Mouse (Mus musculus): ENCODE measurements around the gene Nup188. TPM values are rescaled to one million over a fixed set of nuclear protein-coding genes. Genes with fewer than 3 reads are reported as not detected.

Gene Nup188
- total RNA-seq, 2 experiments from 2014 or later: 12.1 to 19.3 TPM

DNA sequence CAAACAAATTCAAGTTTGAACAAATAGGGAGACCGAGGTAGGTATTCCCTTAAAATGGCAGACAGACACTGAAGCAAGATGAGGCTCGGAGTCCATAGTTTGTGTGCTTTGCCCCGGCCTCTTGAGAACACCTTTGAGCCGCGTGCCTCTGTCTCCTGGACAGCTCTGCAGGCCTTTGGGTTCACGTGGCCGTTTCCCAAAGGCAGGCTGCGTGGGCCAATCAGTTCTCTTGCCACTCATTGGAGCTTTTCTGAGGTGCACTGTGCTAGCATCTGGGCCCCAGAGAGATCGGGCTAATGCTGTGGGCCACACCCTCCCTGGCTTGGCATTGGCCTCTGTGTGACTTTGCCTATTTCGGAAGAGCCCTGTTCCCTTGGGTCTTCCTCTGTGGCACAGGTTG lies 89.7 kb downstream of the Nup188 start:
- ATAC-seq (replicated peaks; ENCODE audit: low FRiP score, poor library complexity, severe bottlenecking): no peak

DNA sequence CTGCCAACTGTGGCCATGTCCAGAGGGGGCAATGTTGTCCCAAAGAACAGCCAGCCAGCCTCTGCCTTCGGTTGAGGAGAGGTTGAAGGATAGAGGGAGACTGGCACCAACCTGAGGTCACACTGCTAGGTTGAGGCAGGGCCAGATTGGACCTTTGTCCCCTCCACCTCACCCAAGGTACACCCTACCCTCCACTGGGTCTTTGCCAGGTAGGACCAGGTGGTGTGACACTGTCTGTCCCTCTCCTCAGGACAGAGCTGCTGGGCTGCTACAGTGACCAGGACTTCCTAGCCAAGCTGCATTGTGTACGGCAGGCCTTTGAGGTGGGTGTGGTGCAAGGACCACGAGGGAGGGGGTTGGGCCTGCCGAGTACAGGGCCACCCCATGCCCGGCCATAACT lies 91.5 kb downstream of the Nup188 start:
- ATAC-seq (replicated peaks; ENCODE audit: low FRiP score, poor library complexity, severe bottlenecking): no peak

DNA sequence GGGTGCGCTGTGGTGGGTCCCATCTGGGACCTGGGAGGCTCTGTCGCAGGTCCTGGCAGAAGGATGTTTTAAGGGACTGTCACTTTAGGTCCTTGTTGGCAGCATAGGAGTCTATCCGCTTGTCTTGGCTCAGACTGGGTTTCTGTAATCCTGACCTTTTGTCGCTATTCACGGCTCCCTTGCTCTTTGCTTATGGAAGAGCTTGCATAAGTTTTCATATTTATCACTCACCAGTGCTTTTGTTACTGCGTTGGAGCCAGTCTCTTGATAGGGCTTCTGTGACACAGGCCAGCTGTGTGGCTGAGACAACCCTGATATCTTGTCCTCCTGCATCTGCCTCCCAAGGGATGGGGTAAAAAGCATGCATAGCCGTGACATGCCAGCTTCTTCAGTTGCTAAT lies 93.1 kb downstream of the Nup188 start:
- ATAC-seq (replicated peaks; ENCODE audit: low FRiP score, poor library complexity, severe bottlenecking): no peak

DNA sequence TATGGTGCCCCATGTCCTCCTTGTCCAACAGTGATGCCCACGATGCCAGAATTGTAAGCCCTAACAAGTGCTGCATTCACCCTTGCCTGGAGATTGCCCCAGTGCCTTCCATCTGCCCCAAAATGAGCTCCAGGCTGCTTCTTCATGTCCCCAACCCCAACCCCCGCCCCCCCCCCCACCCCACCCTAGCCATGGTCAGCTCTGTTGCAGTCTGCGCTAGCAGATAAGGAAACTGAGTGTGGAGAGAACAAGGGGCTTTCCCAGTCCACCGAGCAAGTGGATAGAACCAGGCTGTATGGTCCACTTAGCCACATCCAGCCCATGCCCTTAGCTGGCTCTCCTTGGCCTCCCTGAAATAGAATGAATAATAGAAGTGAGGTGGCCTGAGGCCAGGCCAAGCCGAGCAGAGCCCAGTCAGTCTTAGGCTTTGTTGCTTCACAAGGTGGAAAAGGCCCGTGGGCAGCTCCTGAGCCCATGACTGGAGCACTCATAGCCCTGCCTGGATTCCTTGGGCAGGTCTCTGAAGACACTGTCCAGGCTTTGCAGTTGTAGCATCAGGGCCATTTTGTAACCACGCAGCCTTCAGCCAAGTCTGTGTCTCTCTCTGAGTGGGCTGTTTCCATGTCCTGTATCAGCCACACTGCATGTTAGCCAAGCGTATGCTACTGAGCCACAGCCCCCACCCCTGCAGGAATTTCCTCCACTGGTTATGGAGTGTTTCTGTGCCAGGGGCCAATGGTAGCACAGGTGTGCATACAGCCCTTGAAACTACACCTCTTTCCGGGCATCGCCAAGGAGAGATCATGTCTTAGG lies 94.6 kb downstream of the Nup188 start:
- no peak for ATAC-seq (replicated peaks; ENCODE audit: low FRiP score, poor library complexity, severe bottlenecking)

DNA sequence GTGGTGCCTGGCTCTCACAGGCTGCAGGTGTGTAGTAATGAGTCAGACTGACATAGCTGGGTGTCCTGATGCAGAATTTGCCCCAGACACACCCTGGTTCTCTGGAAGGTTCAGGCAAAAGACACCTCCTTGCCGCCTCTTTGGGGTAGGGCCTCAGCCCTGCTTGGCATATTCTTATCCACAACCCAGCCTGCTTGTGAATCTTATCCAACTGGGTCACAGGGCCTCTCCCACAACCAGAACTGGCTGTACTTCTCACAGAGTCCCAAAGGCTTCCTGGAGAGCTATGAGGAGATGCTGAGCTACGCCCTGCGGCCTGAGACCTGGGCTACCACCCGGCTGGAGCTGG lies 95.2 kb downstream of the Nup188 start:
- peak; percentile 68 for ATAC-seq (replicated peaks; ENCODE audit: low FRiP score, poor library complexity, severe bottlenecking)

DNA sequence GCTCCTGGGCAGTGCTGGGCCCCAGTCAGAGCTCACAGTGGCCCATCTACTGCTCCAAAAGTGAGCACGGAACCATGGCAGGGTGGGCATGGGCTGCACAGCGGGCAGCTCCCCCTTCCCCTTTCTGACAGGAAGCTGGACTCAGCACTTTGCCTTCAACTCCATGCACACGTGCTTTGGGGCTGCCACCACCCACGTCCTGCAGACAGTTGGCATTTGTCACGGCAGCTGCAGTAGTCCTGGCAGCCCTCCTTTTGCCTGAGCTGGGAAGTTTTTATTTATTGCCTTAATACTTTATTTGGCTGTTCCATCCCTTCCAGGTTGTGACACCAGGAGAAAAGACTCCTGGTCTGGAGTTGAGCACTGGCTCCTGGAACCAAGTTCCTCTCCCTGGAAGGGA lies 98.6 kb downstream of the Nup188 start:
- no peak for ATAC-seq (replicated peaks; ENCODE audit: low FRiP score, poor library complexity, severe bottlenecking)

DNA sequence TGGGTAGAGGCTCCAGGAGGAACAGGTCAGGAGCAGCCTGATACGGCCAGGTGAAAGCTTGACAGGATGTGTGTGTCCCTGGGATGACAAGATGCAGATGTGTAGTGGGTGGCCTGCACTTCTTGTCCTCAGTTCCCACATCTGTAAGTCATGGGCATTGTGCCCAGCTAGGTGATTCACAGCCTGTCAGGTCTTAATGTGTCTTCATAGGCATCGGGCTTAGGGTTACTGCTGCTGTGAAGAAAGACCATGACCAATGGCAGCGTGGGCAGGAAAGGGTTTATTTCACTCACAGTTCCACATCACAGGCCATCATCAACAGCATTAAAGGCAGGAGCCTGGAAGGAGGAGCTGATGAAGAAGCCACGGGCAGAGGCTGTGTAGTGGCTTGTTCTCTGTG lies 99.4 kb downstream of the Nup188 start:
- no peak for ATAC-seq (replicated peaks; ENCODE audit: low FRiP score, poor library complexity, severe bottlenecking)

DNA sequence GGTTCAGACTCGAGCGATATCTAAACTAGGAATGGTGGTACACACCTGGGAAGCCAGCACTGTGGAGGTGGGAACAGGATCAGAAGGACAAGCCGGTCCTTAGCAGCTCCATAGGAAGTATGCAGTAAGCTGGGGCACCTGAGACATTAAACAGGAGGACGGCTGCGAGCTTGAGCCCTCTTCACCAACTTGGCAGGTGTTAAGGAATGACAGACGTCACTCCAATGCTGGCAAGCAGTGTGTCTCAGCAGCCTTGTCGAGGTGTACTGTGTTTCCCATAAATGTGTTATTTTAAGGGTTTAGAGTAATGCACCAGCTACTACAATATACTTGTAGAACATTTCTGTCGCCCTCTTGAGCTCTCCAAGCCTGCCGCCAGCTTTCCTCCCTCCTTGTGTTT lies 100.7 kb downstream of the Nup188 start:
- ATAC-seq (replicated peaks; ENCODE audit: low FRiP score, poor library complexity, severe bottlenecking): no peak

DNA sequence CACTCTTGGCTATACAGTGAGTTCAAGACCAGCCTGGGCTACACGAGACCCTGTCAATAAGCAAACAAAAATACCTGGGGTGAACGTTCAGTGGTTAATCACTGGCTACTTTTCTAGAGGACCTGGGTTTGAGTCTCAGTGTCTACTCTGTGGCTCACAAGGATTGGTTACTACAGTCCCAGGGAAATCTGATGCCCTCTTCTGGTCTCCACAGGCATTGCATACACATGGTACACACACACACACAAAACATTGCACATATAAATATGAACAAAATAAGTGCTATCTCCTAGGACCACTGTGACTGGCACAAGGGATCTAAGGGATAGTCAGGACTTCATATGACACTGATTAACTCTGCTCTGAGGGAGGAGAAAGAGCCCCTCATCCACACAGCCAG lies 102.8 kb downstream of the Nup188 start:
- no peak for ATAC-seq (replicated peaks; ENCODE audit: low FRiP score, poor library complexity, severe bottlenecking)

DNA sequence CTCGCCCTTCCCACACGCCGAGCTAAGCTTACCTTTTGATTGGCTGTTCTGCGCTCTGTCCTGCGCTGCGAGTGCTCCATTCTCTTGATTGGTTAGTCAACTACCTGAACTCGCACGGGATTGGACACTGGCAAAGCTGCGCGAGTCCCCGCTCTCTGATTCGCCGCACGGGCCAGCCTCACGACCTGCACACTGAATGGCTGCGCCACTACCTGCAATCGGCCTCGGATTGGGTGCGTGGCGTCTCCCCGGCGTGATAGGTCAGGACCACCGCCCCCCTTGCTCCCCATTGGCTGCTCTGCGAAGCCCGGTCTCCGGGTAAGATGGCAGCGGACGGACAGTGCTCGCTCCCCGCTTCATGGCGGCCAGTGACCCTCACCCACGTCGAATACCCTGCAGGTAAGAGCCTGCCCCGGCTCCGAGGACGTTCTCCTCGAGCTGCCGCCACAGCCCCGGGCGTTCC lies 105.9 kb downstream of the Nup188 start, which contains the start of gene Dolpp1:
Dolpp1 (plus strand) TSS at position 141 of the 463 bp plus-strand sequence.
- peak; percentile 93 for ATAC-seq (replicated peaks; ENCODE audit: low FRiP score, poor library complexity, severe bottlenecking)

DNA sequence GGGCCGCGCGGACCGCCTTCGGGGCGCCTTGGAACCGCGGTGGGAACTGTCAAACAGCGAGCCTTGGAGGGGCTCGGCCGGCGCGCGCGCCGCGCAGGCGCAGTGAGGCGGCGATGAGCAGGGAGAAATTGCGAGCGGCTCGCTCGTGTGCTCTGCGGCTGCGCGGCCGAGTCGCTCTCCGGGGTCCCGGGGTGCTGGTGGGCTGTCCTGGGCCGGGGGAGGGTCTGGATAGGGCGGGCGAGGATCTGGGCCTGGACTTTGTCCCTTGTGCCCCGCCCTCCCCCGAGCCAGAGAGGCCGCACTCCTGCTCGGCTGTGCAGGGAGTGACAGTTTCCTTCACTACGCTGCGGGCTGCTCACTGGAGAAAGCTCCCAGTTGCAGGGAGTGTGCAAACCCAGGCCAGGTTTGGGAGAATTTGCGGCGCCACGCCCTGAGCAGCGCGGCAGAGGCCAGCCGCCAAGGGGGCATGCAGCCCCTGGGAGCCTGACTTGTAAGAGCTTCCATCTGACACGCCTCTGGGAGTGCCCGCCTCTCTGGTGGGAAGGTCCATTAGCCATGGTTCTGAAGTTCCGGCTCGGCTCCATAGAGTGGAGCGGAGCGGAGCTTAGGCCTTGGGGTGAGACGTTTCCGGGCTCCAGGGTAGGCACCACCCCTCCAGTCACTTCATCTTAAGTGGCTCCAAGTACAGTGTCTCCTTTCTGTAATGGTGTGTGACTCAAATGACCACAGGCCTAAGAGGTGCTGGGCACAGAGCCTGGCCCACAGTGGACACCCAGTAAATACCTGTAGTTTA lies 106.6 kb downstream of the Nup188 start:
- ATAC-seq (replicated peaks; ENCODE audit: low FRiP score, poor library complexity, severe bottlenecking): peak; percentile 22

DNA sequence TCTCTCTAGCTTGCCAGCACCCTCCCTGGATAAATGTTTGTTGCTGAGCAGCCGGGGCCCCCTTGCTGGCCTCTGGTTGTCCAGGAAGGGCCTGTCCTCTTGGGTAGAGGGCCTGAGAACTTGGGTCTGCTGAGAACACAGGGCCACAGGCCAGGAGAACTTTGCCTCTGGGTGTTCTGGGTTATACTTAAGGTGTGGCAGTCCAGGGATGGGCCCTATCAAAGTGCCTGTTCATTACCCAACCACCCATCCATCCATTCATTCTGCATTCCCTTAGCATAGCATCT lies 107.1 kb downstream of the Nup188 start:
- ATAC-seq (replicated peaks; ENCODE audit: low FRiP score, poor library complexity, severe bottlenecking): no peak

Other genes with a start within 250 kb of the Nup188 start
- gene Wdr34, start 237.5 kb upstream of the Nup188 start, total RNA-seq (2015; ENCODE audit: low replicate concordance): 2.1 and 3.2 TPM in 2 replicates
- 0.26 TPM in 1 of 2 replicates, not detected in the other for gene Wdr34, start 237.5 kb upstream of the Nup188 start, total RNA-seq (2017; ENCODE audit: low replicate concordance)
- gene Set, start 229.0 kb upstream of the Nup188 start, total RNA-seq (2015; ENCODE audit: low replicate concordance): 56.2 and 60.5 TPM in 2 replicates
- gene Set, start 229.0 kb upstream of the Nup188 start, total RNA-seq (2017; ENCODE audit: low replicate concordance): 155 and 219 TPM in 2 replicates
- not detected in 2 replicates for gene Pkn3, start 208.7 kb upstream of the Nup188 start, total RNA-seq (2015; ENCODE audit: low replicate concordance)
- gene Pkn3, start 208.7 kb upstream of the Nup188 start, total RNA-seq (2017; ENCODE audit: low replicate concordance): not detected in 2 replicates
- 8.6 and 13.4 TPM in 2 replicates for gene Zdhhc12, start 192.7 kb upstream of the Nup188 start, total RNA-seq (2015; ENCODE audit: low replicate concordance)
- 2.3 and 4.0 TPM in 2 replicates for gene Zdhhc12, start 192.7 kb upstream of the Nup188 start, total RNA-seq (2017; ENCODE audit: low replicate concordance)
- gene Zer1, start 161.8 kb upstream of the Nup188 start, total RNA-seq (2015; ENCODE audit: low replicate concordance): 10.9 and 27.4 TPM in 2 replicates
- gene Zer1, start 161.8 kb upstream of the Nup188 start, total RNA-seq (2017; ENCODE audit: low replicate concordance): 6.7 and 11.7 TPM in 2 replicates
- 4.7 and 9.2 TPM in 2 replicates for gene Tbc1d13, start 152.7 kb upstream of the Nup188 start, total RNA-seq (2015; ENCODE audit: low replicate concordance)
- gene Tbc1d13, start 152.7 kb upstream of the Nup188 start, total RNA-seq (2017; ENCODE audit: low replicate concordance): 4.8 and 13.2 TPM in 2 replicates
- not detected in 2 replicates for gene Endog, start 114.9 kb upstream of the Nup188 start, total RNA-seq (2015; ENCODE audit: low replicate concordance)
- gene Endog, start 114.9 kb upstream of the Nup188 start, total RNA-seq (2017; ENCODE audit: low replicate concordance): 1.7 TPM in 1 of 2 replicates, not detected in the other
- gene Spout1, start 107.9 kb upstream of the Nup188 start, total RNA-seq (2015; ENCODE audit: low replicate concordance): 2.9 and 10.5 TPM in 2 replicates
- gene Spout1, start 107.9 kb upstream of the Nup188 start, total RNA-seq (2017; ENCODE audit: low replicate concordance): 3.5 and 7.6 TPM in 2 replicates
- gene Kyat1, start 80.5 kb upstream of the Nup188 start, total RNA-seq (2015; ENCODE audit: low replicate concordance): 3.2 TPM in 1 of 2 replicates, not detected in the other
- 1.8 and 2.3 TPM in 2 replicates for gene Kyat1, start 80.5 kb upstream of the Nup188 start, total RNA-seq (2017; ENCODE audit: low replicate concordance)
- 9.6 and 11.9 TPM in 2 replicates for gene Lrrc8a, start 48.7 kb upstream of the Nup188 start, total RNA-seq (2015; ENCODE audit: low replicate concordance)
- gene Lrrc8a, start 48.7 kb upstream of the Nup188 start, total RNA-seq (2017; ENCODE audit: low replicate concordance): 6.9 and 10.7 TPM in 2 replicates
- not detected in 2 replicates for gene Gm28035, start 45.8 kb upstream of the Nup188 start, total RNA-seq (2015; ENCODE audit: low replicate concordance)
- gene Gm28035, start 45.8 kb upstream of the Nup188 start, total RNA-seq (2017; ENCODE audit: low replicate concordance): 0.13 TPM in 1 of 2 replicates, not detected in the other
- gene Phyhd1, start 20.2 kb upstream of the Nup188 start, total RNA-seq (2015; ENCODE audit: low replicate concordance): 6.1 and 11.3 TPM in 2 replicates
- gene Phyhd1, start 20.2 kb upstream of the Nup188 start, total RNA-seq (2017; ENCODE audit: low replicate concordance): 2.8 and 9.6 TPM in 2 replicates
- gene Gm28038, start 5.4 kb upstream of the Nup188 start, total RNA-seq (2015; ENCODE audit: low replicate concordance): not detected in 2 replicates
- gene Gm28038, start 5.4 kb upstream of the Nup188 start, total RNA-seq (2017; ENCODE audit: low replicate concordance): not detected in 2 replicates
- gene Dolk, start 63 bp upstream of the Nup188 start, total RNA-seq (2015; ENCODE audit: low replicate concordance): 1.3 TPM in 1 of 2 replicates, not detected in the other
- gene Dolk, start 63 bp upstream of the Nup188 start, total RNA-seq (2017; ENCODE audit: low replicate concordance): 1.0 TPM in 1 of 2 replicates, not detected in the other
- 6.5 and 8.4 TPM in 2 replicates for gene Sh3glb2, start 72.9 kb downstream of the Nup188 start, total RNA-seq (2015; ENCODE audit: low replicate concordance)
- 5.4 and 10.8 TPM in 2 replicates for gene Sh3glb2, start 72.9 kb downstream of the Nup188 start, total RNA-seq (2017; ENCODE audit: low replicate concordance)
- 3.8 and 7.2 TPM in 2 replicates for gene Miga2, start 77.8 kb downstream of the Nup188 start, total RNA-seq (2015; ENCODE audit: low replicate concordance)
- 12.4 and 18.7 TPM in 2 replicates for gene Miga2, start 77.8 kb downstream of the Nup188 start, total RNA-seq (2017; ENCODE audit: low replicate concordance)
- 4.6 and 14.1 TPM in 2 replicates for gene Dolpp1, start 105.9 kb downstream of the Nup188 start, total RNA-seq (2015; ENCODE audit: low replicate concordance)
- 5.4 and 20.9 TPM in 2 replicates for gene Dolpp1, start 105.9 kb downstream of the Nup188 start, total RNA-seq (2017; ENCODE audit: low replicate concordance)
- gene Crat, start 129.4 kb downstream of the Nup188 start, total RNA-seq (2015; ENCODE audit: low replicate concordance): 80.9 and 111 TPM in 2 replicates
- 33.9 and 79.7 TPM in 2 replicates for gene Crat, start 129.4 kb downstream of the Nup188 start, total RNA-seq (2017; ENCODE audit: low replicate concordance)
- gene Ptpa, start 129.6 kb downstream of the Nup188 start, total RNA-seq (2015; ENCODE audit: low replicate concordance): 118 and 151 TPM in 2 replicates
- 103 and 168 TPM in 2 replicates for gene Ptpa, start 129.6 kb downstream of the Nup188 start, total RNA-seq (2017; ENCODE audit: low replicate concordance)
- not detected in 2 replicates for gene Ier5l, start 187.8 kb downstream of the Nup188 start, total RNA-seq (2015; ENCODE audit: low replicate concordance)
- gene Ier5l, start 187.8 kb downstream of the Nup188 start, total RNA-seq (2017; ENCODE audit: low replicate concordance): 0.51 TPM in 1 of 2 replicates, not detected in the other

All from erythroid progenitor cell, adult 5-6 weeks (primary cell).